Comparison of ENCODE assay signal across 8 mouse cellular contexts in genomic region chr6:128837454-128838341, GRCm38 (mm10). TPM values are rescaled to one million over a fixed set of nuclear protein-coding genes. Genes with fewer than 3 reads are reported as not detected.
DNase-seq lines count a peak whose midpoint lies in the region; ATAC-seq and TF ChIP-seq lines count a peak whose summit lies in the region.

No protein-coding gene starts in this region.

- no peak for TF ChIP-seq EP300 in liver, embryonic 14.5 days (IDR thresholded peaks at IDR 0.05; ENCODE audit: low read depth)

- TF ChIP-seq CTCF in liver, embryonic 14.5 days (IDR thresholded peaks at IDR 0.05; ENCODE audit: low read depth): no peak

- peak overlapping the region; percentile 55 for H3K9ac ChIP-seq in heart, embryonic 15.5 days
- H3K9ac ChIP-seq in liver, embryonic 14.5 days (replicated peaks): peak overlapping the region; percentile 55
- H3K9ac ChIP-seq in stomach, embryonic 15.5 days: no peak overlapping the region; the same call in 1 of the 2 replicates

- H3K27ac ChIP-seq in heart, embryonic 15.5 days: peak overlapping the region; percentile 93
- H3K27ac ChIP-seq in liver, embryonic 14.5 days: no peak overlapping the region
- H3K27ac ChIP-seq in stomach, embryonic 15.5 days: peak overlapping the region; percentile 85

- WGBS in heart, embryonic 15.5 days: 4% methylated on average over 14 of the region's 14 CpGs
- WGBS in liver, embryonic 14.5 days (ENCODE audit: insufficient replicate concordance): 2% methylated on average over 14 of the region's 14 CpGs
- WGBS in stomach, embryonic 15.5 days: 3% methylated on average over 14 of the region's 14 CpGs

- peak; percentile 34 for DNase-seq in 3134 (ENCODE audit: extremely low read depth, insufficient read length, low spot score)
- DNase-seq in cerebellum, adult 9-10 months: peak; percentile 41
- DNase-seq in liver, embryonic 14.5 days (ENCODE audit: low read depth in 3 of 3, low spot score in 3 of 3): no peak
- DNase-seq in adrenal gland, postnatal 4 days (ENCODE audit: low spot score in 2 of 2): no peak

- no peaks in the 10 kb centered on the region for H3K36me3 ChIP-seq in erythroblast, embryonic 14.5 days (ENCODE audit: control insufficient read depth)
- no peaks in the 10 kb centered on the region for H3K36me3 ChIP-seq in heart, embryonic 15.5 days
- no peaks in the 10 kb centered on the region for H3K36me3 ChIP-seq in liver, embryonic 14.5 days (replicated peaks; ENCODE audit: control insufficient read depth, insufficient read depth, low read depth)
- H3K36me3 ChIP-seq in stomach, embryonic 15.5 days: no peaks in the 10 kb centered on the region

- H3K4me2 ChIP-seq in heart, embryonic 15.5 days: peak overlapping the region; percentile 86
- H3K4me2 ChIP-seq in liver, embryonic 14.5 days (ENCODE audit: low read depth): peak overlapping the region; percentile 88
- H3K4me2 ChIP-seq in stomach, embryonic 15.5 days: peak overlapping the region; percentile 80

- H3K4me3 ChIP-seq in erythroblast, embryonic 14.5 days (replicated peaks): peak overlapping the region; percentile 77
- H3K4me3 ChIP-seq in heart, embryonic 15.5 days: peak overlapping the region; percentile 82
- peak overlapping the region; percentile 64 to 69 for H3K4me3 ChIP-seq in liver, embryonic 14.5 days (ENCODE audit: insufficient read depth in 1 of 2, low read depth in 2 of 2, low read length in 2 of 2)
- H3K4me3 ChIP-seq in stomach, embryonic 15.5 days (replicated peaks): peak overlapping the region; percentile 63

- ATAC-seq in erythroblast, adult 5-6 weeks (replicated peaks; ENCODE audit: low FRiP score, poor library complexity, severe bottlenecking): no peak
- ATAC-seq in heart, embryonic 15.5 days (replicated peaks; ENCODE audit: insufficient number of reproducible peaks, insufficient read depth, low FRiP score, low read depth): no peak
- no peak for ATAC-seq in liver, embryonic 14.5 days (ENCODE audit: insufficient read depth)
- no peak for ATAC-seq in stomach, embryonic 15.5 days (ENCODE audit: insufficient read depth, low FRiP score, low read depth)

- H3K9me3 ChIP-seq in erythroblast, embryonic 14.5 days (ENCODE audit: control insufficient read depth, low read length): no peaks in the 10 kb centered on the region
- no peaks in the 10 kb centered on the region for H3K9me3 ChIP-seq in heart, embryonic 15.5 days (replicated peaks)
- no peaks in the 10 kb centered on the region for H3K9me3 ChIP-seq in liver, embryonic 14.5 days (ENCODE audit: control insufficient read depth, low read length)
- no peaks in the 10 kb centered on the region for H3K9me3 ChIP-seq in stomach, embryonic 15.5 days

- peaks cover 2% of the 10 kb centered on the region for H3K27me3 ChIP-seq in erythroblast, embryonic 14.5 days (ENCODE audit: control insufficient read depth)
- H3K27me3 ChIP-seq in heart, embryonic 15.5 days: no peaks in the 10 kb centered on the region
- H3K27me3 ChIP-seq in liver, embryonic 14.5 days (ENCODE audit: control insufficient read depth, insufficient read depth, low read length): no peaks in the 10 kb centered on the region
- H3K27me3 ChIP-seq in stomach, embryonic 15.5 days (replicated peaks): no peaks in the 10 kb centered on the region

- H3K4me1 ChIP-seq in erythroblast, embryonic 14.5 days (ENCODE audit: control insufficient read depth): peaks cover 47% of the 10 kb centered on the region
- peaks cover 24% of the 10 kb centered on the region for H3K4me1 ChIP-seq in heart, embryonic 15.5 days (replicated peaks)
- peaks cover 8 to 24% of the 10 kb centered on the region in 2 experiments for H3K4me1 ChIP-seq in liver, embryonic 14.5 days (replicated peaks; ENCODE audit: control insufficient read depth in 2 of 2, insufficient read depth in 2 of 2, low read length in 1 of 2)
- peaks cover 17% of the 10 kb centered on the region for H3K4me1 ChIP-seq in stomach, embryonic 15.5 days

RNA-seq across cellular contexts. Expression of gene Klrb1b, which starts 11.6 kb away (rescaled TPM):
- polyA plus RNA-seq in erythroblast, embryonic 14.5 days (2012): 0.02 TPM in 1 of 2 replicates, not detected in the other
- 2.1 TPM in 1 of 2 replicates, not detected in the other for total RNA-seq in erythroblast, adult 5-6 weeks (2015; ENCODE audit: low replicate concordance)
- 0.94 TPM in 1 of 2 replicates, not detected in the other for total RNA-seq in erythroblast, adult 5-6 weeks (2017; ENCODE audit: low replicate concordance)
- 0.15 and 0.37 TPM in 2 replicates for polyA plus RNA-seq in heart, embryonic 15.5 days (2015; fragmentation: Nextera tagmentation; extraction: Ambion mirVana)
- polyA plus RNA-seq in liver, embryonic 14.5 days (2012; rRNA removed): 0.08 and 0.18 TPM in 2 replicates
- 0.13 TPM in 1 of 2 replicates, not detected in the other for polyA plus RNA-seq in liver, embryonic 14.5 days (2014; fragmentation: Nextera tagmentation; extraction: Ambion mirVana)
- 0.35 and 0.60 TPM in 2 replicates for polyA plus RNA-seq in stomach, embryonic 15.5 days (2015; fragmentation: Nextera tagmentation; extraction: Ambion mirVana)
- total RNA-seq in adrenal gland, postnatal 4 days (2021): under 1 TPM in 1 of 2 experiments, not detected in 1; 0.79 TPM

RNA-seq across cellular contexts. Expression of gene Gm44511, which starts 11.6 kb away (rescaled TPM):
- polyA plus RNA-seq in erythroblast, embryonic 14.5 days (2012): not detected in 2 replicates
- total RNA-seq in erythroblast, adult 5-6 weeks (2015; ENCODE audit: low replicate concordance): 1.7 and 3.8 TPM in 2 replicates
- total RNA-seq in erythroblast, adult 5-6 weeks (2017; ENCODE audit: low replicate concordance): not detected in 2 replicates
- polyA plus RNA-seq in heart, embryonic 15.5 days (2015; fragmentation: Nextera tagmentation; extraction: Ambion mirVana): not detected in 2 replicates
- not detected in 2 replicates for polyA plus RNA-seq in liver, embryonic 14.5 days (2012; rRNA removed)
- polyA plus RNA-seq in liver, embryonic 14.5 days (2014; fragmentation: Nextera tagmentation; extraction: Ambion mirVana): not detected in 2 replicates
- 0.21 TPM in 1 of 2 replicates, not detected in the other for polyA plus RNA-seq in stomach, embryonic 15.5 days (2015; fragmentation: Nextera tagmentation; extraction: Ambion mirVana)
- not detected for total RNA-seq in adrenal gland, postnatal 4 days (2021)

RNA-seq across cellular contexts. Expression of gene Klrb1c, which starts 48.7 kb away (rescaled TPM):
- polyA plus RNA-seq in erythroblast, embryonic 14.5 days (2012): not detected in 2 replicates
- not detected in 2 replicates for total RNA-seq in erythroblast, adult 5-6 weeks (2015; ENCODE audit: low replicate concordance)
- total RNA-seq in erythroblast, adult 5-6 weeks (2017; ENCODE audit: low replicate concordance): 0.68 and 1.8 TPM in 2 replicates
- 0.10 and 0.11 TPM in 2 replicates for polyA plus RNA-seq in heart, embryonic 15.5 days (2015; fragmentation: Nextera tagmentation; extraction: Ambion mirVana)
- polyA plus RNA-seq in liver, embryonic 14.5 days (2012; rRNA removed): 0.04 and 0.09 TPM in 2 replicates
- 0.09 and 0.25 TPM in 2 replicates for polyA plus RNA-seq in liver, embryonic 14.5 days (2014; fragmentation: Nextera tagmentation; extraction: Ambion mirVana)
- 0.12 and 0.23 TPM in 2 replicates for polyA plus RNA-seq in stomach, embryonic 15.5 days (2015; fragmentation: Nextera tagmentation; extraction: Ambion mirVana)
- total RNA-seq in adrenal gland, postnatal 4 days (2021): under 1 TPM; 0.11 to 0.25 TPM

RNA-seq across cellular contexts. Expression of gene Clec2i, which starts 49.7 kb away (rescaled TPM):
- not detected in 2 replicates for polyA plus RNA-seq in erythroblast, embryonic 14.5 days (2012)
- 2.7 and 5.4 TPM in 2 replicates for total RNA-seq in erythroblast, adult 5-6 weeks (2015; ENCODE audit: low replicate concordance)
- 3.8 and 4.0 TPM in 2 replicates for total RNA-seq in erythroblast, adult 5-6 weeks (2017; ENCODE audit: low replicate concordance)
- polyA plus RNA-seq in heart, embryonic 15.5 days (2015; fragmentation: Nextera tagmentation; extraction: Ambion mirVana): 0.10 and 0.66 TPM in 2 replicates
- 0.09 and 0.10 TPM in 2 replicates for polyA plus RNA-seq in liver, embryonic 14.5 days (2012; rRNA removed)
- polyA plus RNA-seq in liver, embryonic 14.5 days (2014; fragmentation: Nextera tagmentation; extraction: Ambion mirVana): 0.08 TPM in 1 of 2 replicates, not detected in the other
- 0.34 and 0.45 TPM in 2 replicates for polyA plus RNA-seq in stomach, embryonic 15.5 days (2015; fragmentation: Nextera tagmentation; extraction: Ambion mirVana)
- total RNA-seq in adrenal gland, postnatal 4 days (2021): under 1 TPM in 1 of 2 experiments, not detected in 1; 0.23 TPM

RNA-seq across cellular contexts. Expression of gene BC035044, which starts 53.2 kb away (rescaled TPM):
- polyA plus RNA-seq in erythroblast, embryonic 14.5 days (2012): not detected in 2 replicates
- 11.3 and 24.5 TPM in 2 replicates for total RNA-seq in erythroblast, adult 5-6 weeks (2015; ENCODE audit: low replicate concordance)
- total RNA-seq in erythroblast, adult 5-6 weeks (2017; ENCODE audit: low replicate concordance): 14.5 and 19.4 TPM in 2 replicates
- polyA plus RNA-seq in heart, embryonic 15.5 days (2015; fragmentation: Nextera tagmentation; extraction: Ambion mirVana): 0.18 and 3.5 TPM in 2 replicates
- 2.4 and 5.0 TPM in 2 replicates for polyA plus RNA-seq in liver, embryonic 14.5 days (2012; rRNA removed)
- polyA plus RNA-seq in liver, embryonic 14.5 days (2014; fragmentation: Nextera tagmentation; extraction: Ambion mirVana): 5.4 and 10.6 TPM in 2 replicates
- polyA plus RNA-seq in stomach, embryonic 15.5 days (2015; fragmentation: Nextera tagmentation; extraction: Ambion mirVana): 1.6 TPM in 2 replicates
- 1 to 10 TPM in 1 of 2 experiments, under 1 TPM in 1; 0.67 to 1.7 TPM for total RNA-seq in adrenal gland, postnatal 4 days (2021)

Comparison
In these comparisons a context has a peak if more than half of its experiments do, and no peak if none do; other contexts are left out.
1. DNase-seq: peak in 3134 (single experiment) and cerebellum, adult 9-10 months (single experiment); none in liver, embryonic 14.5 days (0 of 3) and adrenal gland, postnatal 4 days (0 of 2).
2. Peak in every context shown above with its lines, with median percentiles within 50 percentile points of each other: H3K4me3 ChIP-seq and H3K4me2 ChIP-seq.